Mouse (Mus musculus): ENCODE measurements around the gene Mag. TPM values are rescaled to one million over a fixed set of nuclear protein-coding genes. Genes with fewer than 3 reads are reported as not detected.

Mag gene
- polyA plus RNA-seq (2015; fragmentation: Illumina TruSeq; extraction: RNeasy Lipid Tissue Mini Kit (QIAGEN cat#74804); ENCODE audit: insufficient read depth, low read depth, low replicate concordance), result not detected

GRCm38 (mm10) chr7:30914732-30915131, at the start of gene Mag:
Gene Mag (minus strand): TSS chr7:30914873.

DNA sequence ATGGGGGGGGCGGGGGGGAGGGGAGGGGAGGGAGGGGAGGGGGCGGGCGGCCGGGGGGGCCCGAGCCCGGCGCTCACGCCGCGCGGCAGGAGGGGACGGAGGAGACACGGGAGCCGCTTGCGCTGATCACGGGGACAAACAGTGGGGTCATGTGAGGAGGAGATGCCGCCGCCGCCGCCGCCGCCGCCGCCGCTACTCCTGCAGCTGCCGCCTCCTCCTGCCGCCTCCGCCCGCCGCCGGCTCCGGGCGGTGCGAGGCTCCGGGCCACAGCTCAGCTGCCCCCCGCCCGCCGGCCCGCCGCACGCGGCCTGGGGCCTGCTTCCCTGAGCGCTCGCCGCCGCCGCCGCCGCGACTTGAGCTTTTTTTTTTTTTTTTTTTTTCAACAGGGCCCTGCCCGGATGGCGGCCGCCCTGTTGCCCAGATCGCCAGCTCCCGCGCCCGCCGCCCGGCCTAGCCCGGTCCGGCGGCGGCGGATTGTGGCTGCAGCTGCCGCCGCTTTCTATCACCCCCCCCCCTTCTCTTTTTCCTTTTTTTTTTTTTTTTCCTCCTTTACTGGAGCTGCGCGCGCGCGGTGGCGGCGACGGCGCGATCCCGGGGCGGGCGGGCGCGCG, 42.2 kb upstream of the Mag start, which contains the start of gene Usf2:
Gene Usf2 (minus strand): TSS at position 48 of the 611 bp plus-strand sequence.

DNA sequence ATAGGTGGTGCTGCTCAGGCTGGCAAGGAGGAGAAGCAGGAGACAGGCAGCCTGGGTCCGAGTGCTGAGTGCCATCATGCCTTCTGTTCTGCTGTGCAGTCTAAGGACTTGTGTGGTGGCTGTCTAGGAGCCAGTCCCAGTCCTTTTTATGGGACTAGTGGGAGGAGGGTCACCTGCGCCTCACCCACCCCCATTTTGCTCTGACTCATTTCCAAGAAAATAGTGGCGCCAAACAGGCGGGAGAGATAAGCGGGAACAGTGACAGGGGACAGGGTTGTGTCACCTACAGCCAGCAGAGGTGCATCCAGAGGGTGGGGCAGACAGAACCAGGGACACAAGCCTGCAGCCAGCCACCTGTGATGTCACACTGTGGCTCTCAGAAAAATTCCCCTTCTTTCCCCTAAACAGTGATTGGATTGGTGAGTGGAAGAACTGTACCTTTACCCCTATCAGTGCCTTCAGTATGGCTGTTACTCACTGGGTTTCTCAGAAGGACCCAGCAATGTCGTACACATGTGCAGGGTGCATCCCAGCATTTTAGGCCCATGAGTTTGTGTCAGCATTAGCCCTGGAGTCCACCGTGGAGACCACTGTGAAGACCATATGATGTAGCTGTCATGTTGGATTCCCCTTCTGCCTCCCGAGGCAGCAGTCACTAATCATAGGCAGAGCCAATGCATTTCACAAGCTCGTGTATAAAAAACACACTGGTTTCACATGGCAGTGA, 29.4 kb upstream of the Mag start, which contains the start of gene Hamp:
Gene Hamp (minus strand): TSS at position 124 of the 727 bp plus-strand sequence.

DNA sequence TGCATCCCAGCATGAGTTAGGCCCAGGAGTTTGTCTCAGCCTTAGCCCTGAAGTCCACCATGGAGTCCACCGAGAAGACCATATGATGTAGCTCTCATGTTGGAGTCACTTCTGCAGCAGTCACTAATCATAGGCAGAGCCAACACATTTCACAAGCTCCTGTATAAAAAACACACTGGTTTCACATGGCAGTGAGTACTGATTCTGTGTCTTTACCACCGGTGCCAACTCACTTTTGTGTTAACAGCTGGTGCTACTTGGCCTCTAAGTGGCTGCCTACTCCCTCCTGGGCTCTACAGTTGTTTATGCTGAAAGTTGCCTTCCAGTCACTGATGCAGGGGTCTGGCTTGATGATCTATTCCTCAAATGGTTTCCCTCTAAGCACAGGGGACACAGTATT, 9.9 kb upstream of the Mag start, which contains the start of gene Hamp2:
Gene Hamp2 (minus strand): TSS at position 101 of the 400 bp plus-strand sequence.

DNA sequence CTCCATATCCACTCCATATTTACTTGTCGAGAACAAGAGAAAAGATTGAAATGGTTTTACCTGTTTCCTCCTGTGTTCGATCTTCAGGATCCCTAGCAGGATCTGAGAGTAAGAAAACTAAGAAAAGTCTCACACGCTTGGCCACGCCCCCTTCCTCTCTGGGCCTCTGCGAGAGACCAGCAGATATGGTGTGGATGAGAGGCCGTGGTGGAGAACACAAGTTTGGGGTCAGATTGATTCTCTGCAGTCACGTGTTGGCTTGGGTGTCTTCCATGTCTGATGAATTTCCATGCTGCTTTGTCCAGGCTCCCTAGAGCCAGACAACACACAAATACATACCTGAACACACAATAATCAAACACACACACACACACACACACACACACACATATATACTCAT, 34.5 kb downstream of the Mag start, which contains the start of gene Cd22:
Gene Cd22 (minus strand): TSS at position 167 of the 400 bp plus-strand sequence.

DNA sequence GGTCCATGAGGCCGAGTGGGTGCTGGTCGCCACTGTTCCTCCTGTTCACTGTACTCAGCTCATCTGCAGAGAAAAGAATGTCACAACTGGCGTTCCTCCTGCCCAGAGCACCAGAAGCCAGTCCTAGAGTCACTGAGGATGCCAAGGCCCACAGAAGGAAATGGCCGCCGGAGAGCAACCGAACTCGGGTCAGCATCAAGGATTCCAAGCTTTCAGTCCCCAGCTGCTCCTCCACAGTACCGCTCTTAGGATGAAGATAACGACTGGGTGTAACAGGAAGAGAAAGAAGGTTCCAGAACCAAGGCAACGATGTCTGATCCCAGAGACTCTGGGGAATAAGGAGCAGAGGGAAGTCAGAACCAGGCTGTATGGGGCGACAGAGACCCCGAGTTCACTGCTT, 53.2 kb downstream of the Mag start, which contains the start of gene Ffar1:
Gene Ffar1 (minus strand): TSS at position 101 of the 400 bp plus-strand sequence.

DNA sequence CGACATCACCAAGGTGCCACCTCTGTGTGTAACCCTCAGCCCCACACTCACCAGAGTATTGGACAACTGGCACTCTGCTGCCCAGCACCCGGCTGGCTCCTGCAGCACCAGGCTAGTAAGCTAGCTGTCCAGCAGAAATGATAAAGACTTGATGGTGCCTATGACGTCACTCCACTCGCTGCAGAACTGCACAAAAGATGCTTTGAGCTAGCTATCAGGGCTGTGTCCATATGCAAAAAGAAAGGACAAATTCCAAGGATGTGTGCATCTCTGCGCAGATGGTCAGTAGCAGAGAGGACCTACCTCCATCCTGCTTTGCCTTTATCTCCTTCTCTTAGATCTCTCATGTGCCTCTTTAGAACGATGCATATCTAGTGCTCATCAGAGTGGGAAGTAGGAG, 58.6 kb downstream of the Mag start, which contains the start of gene Ffar3:
Gene Ffar3 (minus strand): TSS at position 101 of the 400 bp plus-strand sequence.

Other genes with a start within 250 kb of the Mag start
- gene Haus5, start 249.9 kb downstream of the Mag start, polyA plus RNA-seq (2015; fragmentation: Illumina TruSeq; extraction: RNeasy Lipid Tissue Mini Kit (QIAGEN cat#74804); ENCODE audit: insufficient read depth, low read depth, low replicate concordance), result 5.9 TPM
- not detected for gene Pmis2, start 243.3 kb downstream of the Mag start, polyA plus RNA-seq (2015; fragmentation: Illumina TruSeq; extraction: RNeasy Lipid Tissue Mini Kit (QIAGEN cat#74804); ENCODE audit: insufficient read depth, low read depth, low replicate concordance)
- gene 2200002J24Rik, start 215.9 kb downstream of the Mag start, polyA plus RNA-seq (2015; fragmentation: Illumina TruSeq; extraction: RNeasy Lipid Tissue Mini Kit (QIAGEN cat#74804); ENCODE audit: insufficient read depth, low read depth, low replicate concordance), result not detected
- 0.65 TPM for gene Atp4a, start 202.7 kb downstream of the Mag start, polyA plus RNA-seq (2015; fragmentation: Illumina TruSeq; extraction: RNeasy Lipid Tissue Mini Kit (QIAGEN cat#74804); ENCODE audit: insufficient read depth, low read depth, low replicate concordance)
- gene Tmem147, start 185.3 kb downstream of the Mag start, polyA plus RNA-seq (2015; fragmentation: Illumina TruSeq; extraction: RNeasy Lipid Tissue Mini Kit (QIAGEN cat#74804); ENCODE audit: insufficient read depth, low read depth, low replicate concordance), result 89.1 TPM
- gene Gapdhs, start 171.2 kb downstream of the Mag start, polyA plus RNA-seq (2015; fragmentation: Illumina TruSeq; extraction: RNeasy Lipid Tissue Mini Kit (QIAGEN cat#74804); ENCODE audit: insufficient read depth, low read depth, low replicate concordance), result not detected
- gene Sbsn, start 163.4 kb downstream of the Mag start, polyA plus RNA-seq (2015; fragmentation: Illumina TruSeq; extraction: RNeasy Lipid Tissue Mini Kit (QIAGEN cat#74804); ENCODE audit: insufficient read depth, low read depth, low replicate concordance), result 11.2 TPM
- 10.9 TPM for gene Dmkn, start 151.1 kb downstream of the Mag start, polyA plus RNA-seq (2015; fragmentation: Illumina TruSeq; extraction: RNeasy Lipid Tissue Mini Kit (QIAGEN cat#74804); ENCODE audit: insufficient read depth, low read depth, low replicate concordance)
- gene Krtdap, start 127.0 kb downstream of the Mag start, polyA plus RNA-seq (2015; fragmentation: Illumina TruSeq; extraction: RNeasy Lipid Tissue Mini Kit (QIAGEN cat#74804); ENCODE audit: insufficient read depth, low read depth, low replicate concordance), result not detected
- 1.1 TPM for gene Ffar2, start 91.1 kb downstream of the Mag start, polyA plus RNA-seq (2015; fragmentation: Illumina TruSeq; extraction: RNeasy Lipid Tissue Mini Kit (QIAGEN cat#74804); ENCODE audit: insufficient read depth, low read depth, low replicate concordance)
- 1.0 TPM for gene Ffar3, start 58.7 kb downstream of the Mag start, polyA plus RNA-seq (2015; fragmentation: Illumina TruSeq; extraction: RNeasy Lipid Tissue Mini Kit (QIAGEN cat#74804); ENCODE audit: insufficient read depth, low read depth, low replicate concordance)
- 2.4 TPM for gene Ffar1, start 53.3 kb downstream of the Mag start, polyA plus RNA-seq (2015; fragmentation: Illumina TruSeq; extraction: RNeasy Lipid Tissue Mini Kit (QIAGEN cat#74804); ENCODE audit: insufficient read depth, low read depth, low replicate concordance)
- gene Cd22, start 34.5 kb downstream of the Mag start, polyA plus RNA-seq (2015; fragmentation: Illumina TruSeq; extraction: RNeasy Lipid Tissue Mini Kit (QIAGEN cat#74804); ENCODE audit: insufficient read depth, low read depth, low replicate concordance), result 0.94 TPM
- gene Hamp2, start 9.8 kb upstream of the Mag start, polyA plus RNA-seq (2015; fragmentation: Illumina TruSeq; extraction: RNeasy Lipid Tissue Mini Kit (QIAGEN cat#74804); ENCODE audit: insufficient read depth, low read depth, low replicate concordance), result 330 TPM
- not detected for gene Hamp, start 29.2 kb upstream of the Mag start, polyA plus RNA-seq (2015; fragmentation: Illumina TruSeq; extraction: RNeasy Lipid Tissue Mini Kit (QIAGEN cat#74804); ENCODE audit: insufficient read depth, low read depth, low replicate concordance)
- 32.1 TPM for gene Usf2, start 41.9 kb upstream of the Mag start, polyA plus RNA-seq (2015; fragmentation: Illumina TruSeq; extraction: RNeasy Lipid Tissue Mini Kit (QIAGEN cat#74804); ENCODE audit: insufficient read depth, low read depth, low replicate concordance)
- gene Lsr, start 58.6 kb upstream of the Mag start, polyA plus RNA-seq (2015; fragmentation: Illumina TruSeq; extraction: RNeasy Lipid Tissue Mini Kit (QIAGEN cat#74804); ENCODE audit: insufficient read depth, low read depth, low replicate concordance), result 15.2 TPM
- 3.6 TPM for gene Fam187b, start 58.9 kb upstream of the Mag start, polyA plus RNA-seq (2015; fragmentation: Illumina TruSeq; extraction: RNeasy Lipid Tissue Mini Kit (QIAGEN cat#74804); ENCODE audit: insufficient read depth, low read depth, low replicate concordance)
- 33.2 TPM for gene Fxyd5, start 127.6 kb upstream of the Mag start, polyA plus RNA-seq (2015; fragmentation: Illumina TruSeq; extraction: RNeasy Lipid Tissue Mini Kit (QIAGEN cat#74804); ENCODE audit: insufficient read depth, low read depth, low replicate concordance)
- gene Fxyd7, start 136.6 kb upstream of the Mag start, polyA plus RNA-seq (2015; fragmentation: Illumina TruSeq; extraction: RNeasy Lipid Tissue Mini Kit (QIAGEN cat#74804); ENCODE audit: insufficient read depth, low read depth, low replicate concordance), result 1.9 TPM
- gene Fxyd1, start 142.3 kb upstream of the Mag start, polyA plus RNA-seq (2015; fragmentation: Illumina TruSeq; extraction: RNeasy Lipid Tissue Mini Kit (QIAGEN cat#74804); ENCODE audit: insufficient read depth, low read depth, low replicate concordance), result 128 TPM
- 2.7 TPM for gene Lgi4, start 144.5 kb upstream of the Mag start, polyA plus RNA-seq (2015; fragmentation: Illumina TruSeq; extraction: RNeasy Lipid Tissue Mini Kit (QIAGEN cat#74804); ENCODE audit: insufficient read depth, low read depth, low replicate concordance)
- gene Fxyd3, start 161.8 kb upstream of the Mag start, polyA plus RNA-seq (2015; fragmentation: Illumina TruSeq; extraction: RNeasy Lipid Tissue Mini Kit (QIAGEN cat#74804); ENCODE audit: insufficient read depth, low read depth, low replicate concordance), result 60.2 TPM
- 44.6 TPM for gene Hpn, start 200.4 kb upstream of the Mag start, polyA plus RNA-seq (2015; fragmentation: Illumina TruSeq; extraction: RNeasy Lipid Tissue Mini Kit (QIAGEN cat#74804); ENCODE audit: insufficient read depth, low read depth, low replicate concordance)
- gene Scn1b, start 212.1 kb upstream of the Mag start, polyA plus RNA-seq (2015; fragmentation: Illumina TruSeq; extraction: RNeasy Lipid Tissue Mini Kit (QIAGEN cat#74804); ENCODE audit: insufficient read depth, low read depth, low replicate concordance), result 5.7 TPM
- 85.3 TPM for gene Gramd1a, start 241.0 kb upstream of the Mag start, polyA plus RNA-seq (2015; fragmentation: Illumina TruSeq; extraction: RNeasy Lipid Tissue Mini Kit (QIAGEN cat#74804); ENCODE audit: insufficient read depth, low read depth, low replicate concordance)

Data from pancreas, adult 10 weeks (tissue).